Mouse (Mus musculus) ovary, adult 18-20 months (tissue): ENCODE data around the gene Gpr61.

Experiments used
- DNase-seq: peaks from one replicate; pipeline ENCODE4 v3.0.0; 2022; ENCODE audit warnings: low spot score, mixed read lengths

Gene Gpr61

GRCm38 (mm10) chr3:108178756-108179715 lies 24.4 kb upstream of the Gpr61 start:
- no peak for DNase-seq

- DNase-seq = peak; percentile 64
These were observed 20.2 kb upstream of the Gpr61 start for GRCm38 (mm10) chr3:108174672-108175531.

- DNase-seq = no peak
These were observed 14.5 kb upstream of the Gpr61 start for GRCm38 (mm10) chr3:108169199-108169598.

GRCm38 (mm10) chr3:108167499-108167898 lies 12.8 kb upstream of the Gpr61 start:
- no peak for DNase-seq

- no peak for DNase-seq
These were observed 12.0 kb upstream of the Gpr61 start for GRCm38 (mm10) chr3:108166486-108167211.

- no peak for DNase-seq
These were observed 11.0 kb upstream of the Gpr61 start for GRCm38 (mm10) chr3:108165532-108166315.

GRCm38 (mm10) chr3:108164807-108165206 lies 10.1 kb upstream of the Gpr61 start:
- peak; percentile 48 for DNase-seq

- no peak for DNase-seq
These were observed 9.4 kb upstream of the Gpr61 start for GRCm38 (mm10) chr3:108164091-108164490.

- DNase-seq = no peak
These were observed 3.8 kb upstream of the Gpr61 start for GRCm38 (mm10) chr3:108158383-108159037.

GRCm38 (mm10) chr3:108152290-108152689 lies 2.4 kb downstream of the Gpr61 start:
- DNase-seq = no peak

GRCm38 (mm10) chr3:108147386-108148235 lies 7.1 kb downstream of the Gpr61 start:
- DNase-seq = peak; percentile 65

GRCm38 (mm10) chr3:108146671-108147070 lies 8.0 kb downstream of the Gpr61 start:
- DNase-seq = no peak

- peak; percentile 83 for DNase-seq
These were observed 8.9 kb downstream of the Gpr61 start, which contains the start of gene Gnai3 for GRCm38 (mm10) chr3:108145534-108146445. TSS of gene Gnai3 (minus strand) at chr3:108146146.

GRCm38 (mm10) chr3:108140786-108141185 lies 13.9 kb downstream of the Gpr61 start:
- no peak for DNase-seq

GRCm38 (mm10) chr3:108139113-108139512 lies 15.6 kb downstream of the Gpr61 start:
- DNase-seq = no peak

GRCm38 (mm10) chr3:108134701-108135100 lies 20.0 kb downstream of the Gpr61 start:
- DNase-seq = no peak

- no peak for DNase-seq
These were observed 22.2 kb downstream of the Gpr61 start for GRCm38 (mm10) chr3:108132484-108132883.

- no peak for DNase-seq
These were observed 22.9 kb downstream of the Gpr61 start for GRCm38 (mm10) chr3:108131821-108132220.

GRCm38 (mm10) chr3:108131216-108131615 lies 23.5 kb downstream of the Gpr61 start:
- DNase-seq = no peak
